Mouse (Mus musculus): Measurements from ENCODE around the gene Nphp3. TPM values are rescaled to one million over a fixed set of nuclear protein-coding genes. Genes with fewer than 3 reads are reported as not detected.

The Nphp3 gene
- total RNA-seq (2014; rRNA removed), result 4.1 and 9.4 TPM in 2 replicates
- polyA plus RNA-seq (2015; fragmentation: Nextera tagmentation; extraction: Ambion mirVana), result 3.9 and 4.2 TPM in 2 replicates

DNA sequence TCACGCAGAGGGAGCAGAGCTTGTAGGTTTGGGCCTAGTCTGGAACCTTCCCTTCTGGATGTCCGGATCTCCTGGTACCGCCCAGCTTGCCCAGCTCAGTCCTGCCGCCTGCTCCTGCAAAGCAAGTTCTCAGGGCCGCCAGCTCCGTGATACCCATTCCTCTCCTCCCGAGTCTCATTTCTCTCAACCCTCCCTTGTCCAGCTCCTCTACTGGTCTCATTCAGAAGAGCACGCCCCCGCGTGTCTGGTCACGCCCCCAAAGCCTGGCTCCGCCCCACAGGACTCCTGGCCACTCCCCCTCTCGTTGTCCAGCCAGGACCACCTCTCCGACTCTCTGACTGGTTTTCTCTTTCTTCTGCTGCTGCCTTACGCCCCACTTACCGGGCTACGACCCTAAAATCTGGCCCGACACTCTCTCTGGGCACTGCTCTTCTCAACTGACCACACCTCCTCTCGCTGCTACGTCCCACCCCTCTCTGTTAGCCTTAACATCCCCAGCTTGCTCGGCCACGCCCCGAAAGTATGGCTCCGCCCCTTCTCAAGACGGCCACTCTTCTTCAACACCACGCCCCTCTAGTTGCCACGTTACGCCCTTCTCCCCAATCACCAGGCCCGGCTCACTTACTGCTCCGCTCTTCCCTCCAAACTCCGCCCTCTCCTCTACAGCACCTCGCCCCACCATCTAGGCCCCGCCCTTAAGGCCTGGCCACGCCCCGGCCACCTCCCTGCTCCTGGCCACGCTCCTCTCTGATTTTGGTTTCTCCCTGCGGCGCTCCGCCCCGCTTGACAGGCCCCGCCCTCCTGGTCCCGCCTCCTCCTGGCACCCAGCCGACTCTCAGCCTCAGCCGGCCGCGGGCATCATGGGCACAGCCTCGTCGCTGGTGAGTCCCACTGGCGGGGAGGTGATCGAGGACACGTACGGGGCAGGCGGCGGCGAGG is at the start of gene Nphp3:
Gene Nphp3 (plus strand): TSS at position 624 of the 939 bp plus-strand sequence.
- peak; percentile 99 for DNase-seq (ENCODE audit: low spot score)
- H3K9me3 ChIP-seq (ENCODE audit: low read length), result no peaks in the 10 kb centered on the region
- peak within 1 kb of the TSS; percentile 94 for H3K27ac ChIP-seq
- 1% methylated on average over 55 of the region's 55 CpGs for WGBS
- no peaks in the 10 kb centered on the region for H3K4me1 ChIP-seq (ENCODE audit: insufficient read depth, low read length)
- H3K27me3 ChIP-seq (ENCODE audit: insufficient read depth, low read length), result no peaks in the 10 kb centered on the region
- peak within 1 kb of the TSS; percentile 71 for H3K4me3 ChIP-seq (ENCODE audit: low read length)
- H3K4me2 ChIP-seq (ENCODE audit: low read depth, low read length), result peak within 1 kb of the TSS; percentile 66
- no peaks in the 10 kb centered on the region; the same call in 1 of the 2 replicates for H3K36me3 ChIP-seq (ENCODE audit: insufficient read depth, low read length)
- peak; percentile 48 for TF ChIP-seq CTCF (IDR thresholded peaks at IDR 0.05; ENCODE audit: low read depth)
- peak within 1 kb of the TSS; percentile 74 for H3K9ac ChIP-seq (replicated peaks; ENCODE audit: low read length)
- ATAC-seq, result peak; percentile 99

DNA sequence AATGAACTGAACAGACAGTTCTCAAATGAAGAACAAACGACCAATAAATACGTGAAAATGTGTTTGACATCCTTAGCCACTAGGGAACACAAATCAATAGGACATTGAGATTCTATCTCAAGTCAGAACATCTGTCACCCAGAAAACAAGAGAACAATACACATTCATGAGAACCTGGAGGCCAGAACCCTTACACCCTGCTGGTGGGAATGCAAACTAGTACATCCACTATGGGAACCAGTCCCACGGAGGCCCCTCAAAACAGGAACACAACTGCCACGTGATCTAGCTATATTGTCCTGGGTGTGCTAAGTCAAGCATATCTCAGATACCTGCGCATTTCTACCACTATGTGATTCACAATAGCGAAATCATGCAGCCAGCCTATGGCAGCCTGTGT is 43.6 kb upstream of the Nphp3 start:
- no peaks in the 10 kb centered on the region for H3K4me1 ChIP-seq (ENCODE audit: insufficient read depth, low read length)
- H3K9ac ChIP-seq (replicated peaks; ENCODE audit: low read length), result no peak overlapping the region
- no peak overlapping the region for H3K4me2 ChIP-seq (ENCODE audit: low read depth, low read length)
- ATAC-seq, result no peak
- H3K9me3 ChIP-seq (ENCODE audit: low read length), result no peaks in the 10 kb centered on the region
- no peak for DNase-seq (ENCODE audit: low spot score)
- no peak for TF ChIP-seq CTCF (IDR thresholded peaks at IDR 0.05; ENCODE audit: low read depth)
- H3K27me3 ChIP-seq (ENCODE audit: insufficient read depth, low read length), result no peaks in the 10 kb centered on the region
- H3K27ac ChIP-seq, result no peak overlapping the region
- H3K36me3 ChIP-seq (ENCODE audit: insufficient read depth, low read length), result no peaks in the 10 kb centered on the region
- no peak overlapping the region for H3K4me3 ChIP-seq (ENCODE audit: low read length)
- WGBS, result 61% methylated on average over 6 of the region's 6 CpGs

- ATAC-seq, result no peak
- DNase-seq (ENCODE audit: low spot score), result no peak
Measured at GRCm38 (mm10) chr9:103959989-103960388, 42.4 kb upstream of the Nphp3 start.

GRCm38 (mm10) chr9:103996496-103996895 is 5.8 kb upstream of the Nphp3 start:
- Histone ChIP-seq H3K9me3 (ENCODE audit: low read length) (no peaks in the 10 kb centered on the region), H3K27ac (no peak overlapping the region), H3K27me3 (ENCODE audit: insufficient read depth, low read length) (no peaks in the 10 kb centered on the region), H3K36me3 (ENCODE audit: insufficient read depth, low read length) (no peaks in the 10 kb centered on the region), H3K9ac (replicated peaks; ENCODE audit: low read length) (no peak overlapping the region), H3K4me1 (ENCODE audit: insufficient read depth, low read length) (no peaks in the 10 kb centered on the region), H3K4me2 (ENCODE audit: low read depth, low read length) (no peak overlapping the region), H3K4me3 (ENCODE audit: low read length) (no peak overlapping the region)
- TF ChIP-seq CTCF (IDR thresholded peaks at IDR 0.05; ENCODE audit: low read depth), result peak; percentile 70
- no peak for ATAC-seq
- WGBS, result 4% methylated on average over 2 of the region's 2 CpGs
- DNase-seq (ENCODE audit: low spot score), result peak; percentile 86

More at GRCm38 (mm10) chr9:103959989-103960388, 42.4 kb upstream of the Nphp3 start:
- Histone ChIP-seq H3K4me2 (ENCODE audit: low read depth, low read length) (no peak overlapping the region), H3K4me3 (ENCODE audit: low read length) (no peak overlapping the region), H3K9ac (replicated peaks; ENCODE audit: low read length) (no peak overlapping the region), H3K4me1 (ENCODE audit: insufficient read depth, low read length) (no peaks in the 10 kb centered on the region), H3K27me3 (ENCODE audit: insufficient read depth, low read length) (no peaks in the 10 kb centered on the region), H3K9me3 (ENCODE audit: low read length) (no peaks in the 10 kb centered on the region), H3K27ac (no peak overlapping the region), H3K36me3 (ENCODE audit: insufficient read depth, low read length) (no peaks in the 10 kb centered on the region)
- WGBS, result 86% methylated on average over 10 of the region's 10 CpGs
- no peak for TF ChIP-seq CTCF (IDR thresholded peaks at IDR 0.05; ENCODE audit: low read depth)

DNA sequence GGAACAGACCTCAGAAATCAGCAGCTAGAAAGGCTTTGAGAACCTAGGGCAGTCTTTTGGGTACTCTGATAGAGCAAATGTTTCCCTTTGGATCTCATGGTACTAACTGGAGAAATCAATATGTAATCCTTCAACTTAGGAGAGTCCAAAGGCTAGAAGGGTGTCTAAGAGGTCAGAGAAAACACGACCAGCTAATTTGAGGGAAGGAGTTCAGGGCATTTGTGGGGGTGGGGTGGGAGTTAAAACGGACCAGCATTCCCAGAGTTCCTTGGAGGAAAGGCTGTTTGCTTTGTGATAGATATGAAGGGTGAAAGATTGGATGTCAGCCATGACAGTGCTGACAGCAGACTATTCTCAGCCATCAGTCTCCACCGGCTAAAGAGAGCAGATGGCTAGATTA is 1.7 kb upstream of the Nphp3 start:
- H3K27me3 ChIP-seq (ENCODE audit: insufficient read depth, low read length), result no peaks in the 10 kb centered on the region
- H3K4me2 ChIP-seq (ENCODE audit: low read depth, low read length), result no peak overlapping the region
- no peaks in the 10 kb centered on the region for H3K9me3 ChIP-seq (ENCODE audit: low read length)
- ATAC-seq, result no peak
- DNase-seq (ENCODE audit: low spot score), result no peak
- H3K4me3 ChIP-seq (ENCODE audit: low read length), result no peak overlapping the region
- TF ChIP-seq CTCF (IDR thresholded peaks at IDR 0.05; ENCODE audit: low read depth), result no peak
- no peaks in the 10 kb centered on the region for H3K4me1 ChIP-seq (ENCODE audit: insufficient read depth, low read length)
- no peaks in the 10 kb centered on the region; the same call in 1 of the 2 replicates for H3K36me3 ChIP-seq (ENCODE audit: insufficient read depth, low read length)
- no peak overlapping the region for H3K27ac ChIP-seq
- H3K9ac ChIP-seq (replicated peaks; ENCODE audit: low read length), result no peak overlapping the region
- WGBS, result 61% methylated on average over 3 of the region's 3 CpGs

DNA sequence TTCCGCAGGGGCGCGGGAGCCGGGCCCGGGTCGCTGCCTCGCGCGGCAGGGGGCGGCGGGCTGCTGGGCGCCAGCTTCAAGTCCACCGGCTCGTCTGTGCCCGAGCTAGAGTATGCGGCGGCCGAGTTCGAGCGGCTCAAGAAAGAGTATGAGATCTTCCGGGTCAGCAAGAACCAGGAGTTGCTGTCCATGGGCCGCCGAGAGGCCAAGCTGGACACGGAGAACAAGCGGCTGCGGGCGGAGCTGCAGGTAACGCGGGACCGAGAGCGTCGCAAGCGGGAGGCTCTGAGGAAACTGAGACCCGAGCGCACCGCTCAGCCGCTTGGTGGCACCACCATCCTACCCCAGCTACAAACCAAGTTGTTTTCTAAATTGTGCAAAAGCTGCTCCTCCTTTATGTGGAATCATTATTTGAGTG is 578 bp downstream of the Nphp3 start:
- Histone ChIP-seq H3K36me3 (ENCODE audit: insufficient read depth, low read length) (no peaks in the 10 kb centered on the region; the same call in 1 of the 2 replicates), H3K9ac (replicated peaks; ENCODE audit: low read length) (peak overlapping the region; percentile 74), H3K9me3 (ENCODE audit: low read length) (no peaks in the 10 kb centered on the region), H3K4me2 (ENCODE audit: low read depth, low read length) (peak overlapping the region; percentile 66), H3K27ac (peak overlapping the region; percentile 94), H3K4me3 (ENCODE audit: low read length) (peak overlapping the region; percentile 71), H3K4me1 (ENCODE audit: insufficient read depth, low read length) (no peaks in the 10 kb centered on the region), H3K27me3 (ENCODE audit: insufficient read depth, low read length) (no peaks in the 10 kb centered on the region)
- ATAC-seq (peak; percentile 38), DNase-seq (ENCODE audit: low spot score) (peak; percentile 87)
- peak; percentile 79 for TF ChIP-seq CTCF (IDR thresholded peaks at IDR 0.05; ENCODE audit: low read depth)
- under 1% methylated on average over 37 of the region's 37 CpGs for WGBS
